Mouse (Mus musculus) neural tube, embryonic 11.5 days (tissue): ENCODE measurements around the gene Ndufa3. TPM values are rescaled to one million over a fixed set of nuclear protein-coding genes. Genes with fewer than 3 reads are reported as not detected.

Experiments used
- ATAC-seq: fragments of 200-750 bp; cut with Nextera tagmentation; 2 replicates; pipeline ENCODE4 v1.8.0; 2017; ENCODE audit warnings: moderate number of reproducible peaks, mild to moderate bottlenecking, moderate TSS enrichment, moderate library complexity; ENCODE audit not compliant: insufficient read depth, low FRiP score, low TSS enrichment
- DNase-seq: peaks from one replicate; pipeline ENCODE4 v3.0.0-alpha.2; 2015; ENCODE audit warnings: low spot score
- H3K27ac ChIP-seq: fragments of 300-500 bp; sonication (generic); 2 replicates; pipeline ENCODE4 v1.5.1; 2014; ENCODE audit warnings: low read depth, mild to moderate bottlenecking, low read length
- H3K27me3 ChIP-seq: fragments of 300-500 bp; sonication (generic); 2 replicates; pipeline ENCODE4 v1.6.1; 2014; ENCODE audit warnings: mild to moderate bottlenecking, low read length, mixed read lengths; ENCODE audit not compliant: control insufficient read depth, insufficient read depth
- H3K36me3 ChIP-seq: fragments of 300-500 bp; sonication (generic); 2 replicates; pipeline ENCODE4 v1.6.1; 2014; ENCODE audit warnings: mild to moderate bottlenecking, low read length, moderate library complexity, mixed read lengths; ENCODE audit not compliant: control insufficient read depth, insufficient read depth
- H3K4me1 ChIP-seq: fragments of 300-500 bp; sonication (generic); 2 replicates; pipeline ENCODE4 v1.6.1; 2014; ENCODE audit warnings: low read length, mixed read lengths; ENCODE audit not compliant: control insufficient read depth, insufficient read depth
- H3K4me2 ChIP-seq: fragments of 300-500 bp; sonication (generic); 2 replicates; pipeline ENCODE4 v1.6.1; 2014; ENCODE audit warnings: low read depth, mild to moderate bottlenecking, moderate library complexity
- H3K4me3 ChIP-seq: fragments of 300-500 bp; sonication (generic); 2 replicates; pipeline ENCODE4 v1.5.1; 2014; ENCODE audit warnings: low read depth, low read length
- H3K9ac ChIP-seq: fragments of 300-500 bp; sonication (generic); 2 replicates; pipeline ENCODE4 v1.6.1; 2014; ENCODE audit warnings: mild to moderate bottlenecking, low read length
- H3K9me3 ChIP-seq: fragments of 300-500 bp; sonication (generic); 2 replicates; pipeline ENCODE4 v1.6.1; 2016; ENCODE audit warnings: low read length; ENCODE audit not compliant: control insufficient read depth
- WGBS: fragments of 180-500 bp; shearing (Covaris S2); extraction: QIAGEN DNeasy Blood & Tissue Kit; methylation state at CpG from one replicate; pipeline ENCODE4 v1.1.7; 2014; 5-methylcytosine and 5-hydroxymethylcytosine counted together
- polyA plus RNA-seq: library from polyadenylated mRNA; unstranded; fragments of >200 nt; fragmentation: Nextera tagmentation; extraction: Ambion mirVana; gene quantifications from 2 replicates; pipeline ENCODE4 v1.2.1, GENCODE M21; 2014

The Ndufa3 gene
- polyA plus RNA-seq, 1 experiment from 2014 or later: 417 TPM

- ATAC-seq: no peak
- Histone ChIP-seq H3K9me3 (no peaks in the 10 kb centered on the region), H3K9ac (no peak overlapping the region), H3K4me2 (no peak overlapping the region), H3K4me3 (no peak overlapping the region), H3K36me3 (no peaks in the 10 kb centered on the region), H3K4me1 (no peaks in the 10 kb centered on the region), H3K27ac (no peak overlapping the region), H3K27me3 (no peaks in the 10 kb centered on the region)
- WGBS: 53% methylated on average over 2 of the region's 2 CpGs
- no peak for DNase-seq
Observed at GRCm38 (mm10) chr7:3580029-3580428, 37.1 kb upstream of the Ndufa3 start.

DNA sequence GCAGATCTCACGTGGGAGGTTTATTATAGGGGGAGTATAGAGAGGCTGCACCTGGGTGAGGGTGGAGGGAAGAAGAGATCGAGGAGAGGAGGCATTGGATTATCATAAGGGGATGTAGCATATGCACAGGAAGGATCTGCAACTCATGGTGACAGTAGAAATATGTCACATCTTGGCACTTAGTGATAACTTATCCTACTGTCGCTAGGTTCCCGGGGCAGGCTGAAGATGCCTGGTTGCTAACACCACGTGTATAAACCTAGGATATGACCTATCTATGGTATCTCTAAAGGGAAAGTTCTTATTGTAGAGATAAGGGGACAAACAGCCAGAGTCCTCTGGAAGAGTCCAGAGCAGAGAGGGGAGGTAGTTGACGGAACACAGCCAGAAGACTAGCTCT lies 31.4 kb upstream of the Ndufa3 start:
- Histone ChIP-seq H3K36me3 (no peaks in the 10 kb centered on the region), H3K4me2 (no peak overlapping the region), H3K4me3 (no peak overlapping the region), H3K9me3 (no peaks in the 10 kb centered on the region), H3K27me3 (no peaks in the 10 kb centered on the region), H3K9ac (no peak overlapping the region), H3K4me1 (no peaks in the 10 kb centered on the region), H3K27ac (no peak overlapping the region)
- no peak for ATAC-seq
- DNase-seq: no peak
- WGBS: 15% methylated on average over 6 of the region's 6 CpGs

DNA sequence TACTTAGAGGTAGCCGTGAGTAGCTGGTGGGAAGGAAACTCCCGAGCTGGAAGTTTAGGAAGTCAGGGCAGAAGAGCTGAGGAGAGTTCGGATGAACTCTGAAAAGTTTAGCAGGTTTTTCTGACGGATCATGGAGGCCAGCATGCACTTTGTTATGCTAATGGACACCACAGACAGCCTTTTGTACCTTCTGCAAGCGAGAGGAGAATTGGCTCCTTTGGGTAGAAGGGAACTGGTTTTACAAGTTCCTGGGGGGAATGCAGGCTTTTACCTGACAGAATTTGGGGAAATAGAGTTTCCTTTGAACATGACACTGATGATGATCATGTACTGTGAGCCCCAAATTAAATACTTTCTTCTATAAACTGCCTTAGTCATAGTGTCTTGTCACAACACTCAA lies 30.9 kb upstream of the Ndufa3 start:
- Histone ChIP-seq H3K4me2 (no peak overlapping the region), H3K27ac (no peak overlapping the region), H3K27me3 (no peaks in the 10 kb centered on the region), H3K9me3 (no peaks in the 10 kb centered on the region), H3K36me3 (no peaks in the 10 kb centered on the region), H3K4me3 (no peak overlapping the region), H3K9ac (no peak overlapping the region), H3K4me1 (no peaks in the 10 kb centered on the region)
- ATAC-seq (no peak), DNase-seq (no peak)
- 5% methylated on average over 5 of the region's 5 CpGs for WGBS

GRCm38 (mm10) chr7:3587292-3587691 lies 29.9 kb upstream of the Ndufa3 start:
- WGBS: 85% methylated on average over 1 of the region's 1 CpGs
- no peaks in the 10 kb centered on the region for H3K9me3 ChIP-seq
- DNase-seq: no peak
- H3K27me3 ChIP-seq: no peaks in the 10 kb centered on the region
- H3K4me1 ChIP-seq: no peaks in the 10 kb centered on the region
- H3K4me3 ChIP-seq: no peak overlapping the region
- ATAC-seq: no peak
- H3K4me2 ChIP-seq: no peak overlapping the region
- H3K27ac ChIP-seq: no peak overlapping the region
- no peak overlapping the region for H3K9ac ChIP-seq
- no peaks in the 10 kb centered on the region for H3K36me3 ChIP-seq

DNA sequence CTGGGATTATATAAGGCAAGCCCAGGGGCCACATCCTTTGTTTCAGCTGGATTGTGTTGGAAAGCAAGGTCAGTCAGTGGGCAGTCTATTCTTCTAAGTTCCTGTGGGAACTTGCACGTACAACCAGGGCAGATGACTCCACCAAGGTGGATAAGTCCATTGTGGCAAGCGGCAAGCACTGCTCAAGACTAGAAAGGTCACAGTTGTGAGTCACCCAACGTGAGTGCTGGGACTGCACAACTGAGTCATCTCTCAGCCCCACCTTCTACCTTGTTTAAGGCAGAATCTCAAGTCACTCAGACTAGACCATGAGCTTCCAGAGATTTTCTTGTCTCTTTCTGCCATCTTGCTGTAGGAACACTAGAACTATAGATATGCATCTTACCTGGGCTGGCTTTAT lies 26.6 kb upstream of the Ndufa3 start:
- H3K27me3 ChIP-seq: no peaks in the 10 kb centered on the region
- H3K27ac ChIP-seq: no peak overlapping the region
- 75% methylated on average over 3 of the region's 3 CpGs for WGBS
- no peaks in the 10 kb centered on the region for H3K36me3 ChIP-seq
- no peaks in the 10 kb centered on the region for H3K4me1 ChIP-seq
- no peak overlapping the region for H3K4me2 ChIP-seq
- ATAC-seq: no peak
- no peak overlapping the region for H3K9ac ChIP-seq
- no peak for DNase-seq
- H3K4me3 ChIP-seq: no peak overlapping the region
- H3K9me3 ChIP-seq: no peaks in the 10 kb centered on the region

- H3K27me3 ChIP-seq: no peaks in the 10 kb centered on the region
- H3K4me2 ChIP-seq: no peak overlapping the region
- no peak for ATAC-seq
- no peak overlapping the region for H3K27ac ChIP-seq
- 86% methylated on average over 1 of the region's 1 CpGs for WGBS
- no peaks in the 10 kb centered on the region for H3K4me1 ChIP-seq
- H3K36me3 ChIP-seq: no peaks in the 10 kb centered on the region
- no peaks in the 10 kb centered on the region for H3K9me3 ChIP-seq
- DNase-seq: no peak
- no peak overlapping the region for H3K4me3 ChIP-seq
- no peak overlapping the region for H3K9ac ChIP-seq
Observed at GRCm38 (mm10) chr7:3591534-3591933, 25.6 kb upstream of the Ndufa3 start.

- H3K9me3 ChIP-seq: no peaks in the 10 kb centered on the region
- no peak overlapping the region for H3K9ac ChIP-seq
- no peak for DNase-seq
- no peaks in the 10 kb centered on the region for H3K27me3 ChIP-seq
- no peak overlapping the region for H3K4me3 ChIP-seq
- H3K4me1 ChIP-seq: no peaks in the 10 kb centered on the region
- no peak overlapping the region for H3K4me2 ChIP-seq
- ATAC-seq: no peak
- H3K27ac ChIP-seq: no peak overlapping the region
- H3K36me3 ChIP-seq: no peaks in the 10 kb centered on the region
Observed at GRCm38 (mm10) chr7:3593855-3594254, 23.3 kb upstream of the Ndufa3 start.

- Histone ChIP-seq H3K4me2 (no peak overlapping the region), H3K4me1 (no peaks in the 10 kb centered on the region), H3K4me3 (no peak overlapping the region), H3K36me3 (no peaks in the 10 kb centered on the region), H3K9ac (no peak overlapping the region), H3K27ac (no peak overlapping the region), H3K27me3 (no peaks in the 10 kb centered on the region), H3K9me3 (no peaks in the 10 kb centered on the region)
- no peak for ATAC-seq
- no peak for DNase-seq
- WGBS: 23% methylated on average over 5 of the region's 5 CpGs
Observed at GRCm38 (mm10) chr7:3594686-3595085, 22.5 kb upstream of the Ndufa3 start.

DNA sequence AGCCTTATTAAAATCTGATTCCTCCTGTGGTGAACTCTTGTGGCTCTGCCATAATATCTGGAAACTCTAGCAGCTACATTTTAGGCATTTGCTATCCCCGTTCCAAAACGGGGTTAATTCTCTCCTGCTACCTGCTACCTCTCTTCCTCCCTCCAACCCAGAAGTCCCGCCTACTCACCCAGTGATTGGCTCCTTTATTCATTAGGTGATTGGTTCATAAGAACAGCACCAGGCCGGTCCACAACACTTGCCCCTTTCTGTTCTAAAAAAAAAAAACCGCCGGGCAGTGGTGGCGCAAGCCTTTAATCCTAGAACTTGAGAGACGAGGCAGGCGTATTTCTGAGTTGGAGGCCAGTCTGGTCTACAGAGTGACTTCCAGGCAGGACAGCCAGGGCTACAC lies 22.0 kb upstream of the Ndufa3 start:
- 24% methylated on average over 9 of the region's 9 CpGs for WGBS
- Histone ChIP-seq H3K27me3 (no peaks in the 10 kb centered on the region), H3K9me3 (no peaks in the 10 kb centered on the region), H3K27ac (no peak overlapping the region), H3K4me2 (no peak overlapping the region), H3K4me3 (no peak overlapping the region), H3K4me1 (no peaks in the 10 kb centered on the region), H3K36me3 (no peaks in the 10 kb centered on the region), H3K9ac (no peak overlapping the region)
- ATAC-seq (no peak), DNase-seq (no peak)
